Mouse (Mus musculus) kidney, adult 9 months (tissue): ENCODE data around the gene Ebf4.
A peak's percentile ranks its signal among the peaks of the same experiment; 100 is the strongest.

Experiments
- DNase-seq: peaks from one replicate; pipeline ENCODE4 v3.0.0; 2022

Ebf4 gene

DNA sequence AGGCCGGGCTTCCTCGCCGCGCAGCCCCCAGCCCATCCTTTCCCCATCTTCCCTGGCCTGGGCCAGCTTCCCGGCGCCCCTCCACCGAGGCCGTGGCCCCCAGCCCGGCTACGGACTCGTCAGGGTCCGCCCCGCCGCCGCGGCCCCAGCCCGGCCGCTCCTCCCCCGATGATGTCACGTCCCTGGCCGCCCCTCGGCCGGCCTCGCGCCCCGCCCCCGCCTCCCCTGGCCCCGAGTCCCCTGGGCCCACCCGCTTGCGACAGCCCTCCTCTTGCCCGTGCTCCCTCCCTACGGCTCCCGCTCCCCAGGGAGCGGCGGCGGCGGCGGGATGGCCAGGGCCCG, at the start of gene Ebf4:
Gene Ebf4 (plus strand): TSS at position 234 of the 342 bp plus-strand sequence.
- DNase-seq = no peak

DNA sequence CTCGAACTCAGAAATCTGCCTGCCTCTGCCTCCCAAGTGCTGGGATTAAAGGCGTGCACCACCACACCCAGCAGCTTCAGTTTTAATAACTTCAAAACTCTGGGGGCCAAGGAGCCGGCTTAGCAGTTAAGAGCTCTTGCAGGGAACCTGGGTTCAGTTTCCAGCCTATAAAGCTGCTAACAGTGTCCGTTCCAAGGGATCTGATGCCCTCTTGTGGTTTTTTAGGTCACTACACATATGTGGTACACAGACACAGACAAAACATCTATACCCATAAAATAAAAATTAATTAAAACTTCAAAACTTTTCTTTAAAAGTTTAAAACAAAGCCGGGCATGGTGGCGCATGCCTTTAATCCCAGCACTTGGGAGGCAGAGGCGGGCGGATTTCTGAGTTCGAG, 48.1 kb upstream of the Ebf4 start:
- peak; percentile 42 for DNase-seq

DNA sequence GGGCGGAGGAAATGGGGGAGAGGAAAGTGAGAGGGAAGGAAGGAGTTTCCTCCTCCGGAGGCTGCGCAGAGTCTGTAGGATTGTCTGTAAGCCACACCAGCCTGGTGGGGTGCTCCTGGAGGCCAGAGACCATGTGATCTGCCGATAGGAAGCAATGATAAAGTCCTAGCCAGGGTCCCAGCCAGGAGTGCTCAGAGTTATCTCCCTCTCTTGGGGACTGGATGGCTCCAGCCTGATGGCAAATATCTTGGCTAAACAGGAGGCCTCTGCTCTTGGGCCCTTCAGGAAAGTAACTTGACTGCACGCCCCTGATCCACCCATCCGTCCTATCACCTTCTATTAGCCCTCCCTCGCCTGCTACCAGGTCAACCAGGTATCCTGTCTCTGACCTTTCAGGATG, 46.7 kb upstream of the Ebf4 start:
- no peak for DNase-seq

DNA sequence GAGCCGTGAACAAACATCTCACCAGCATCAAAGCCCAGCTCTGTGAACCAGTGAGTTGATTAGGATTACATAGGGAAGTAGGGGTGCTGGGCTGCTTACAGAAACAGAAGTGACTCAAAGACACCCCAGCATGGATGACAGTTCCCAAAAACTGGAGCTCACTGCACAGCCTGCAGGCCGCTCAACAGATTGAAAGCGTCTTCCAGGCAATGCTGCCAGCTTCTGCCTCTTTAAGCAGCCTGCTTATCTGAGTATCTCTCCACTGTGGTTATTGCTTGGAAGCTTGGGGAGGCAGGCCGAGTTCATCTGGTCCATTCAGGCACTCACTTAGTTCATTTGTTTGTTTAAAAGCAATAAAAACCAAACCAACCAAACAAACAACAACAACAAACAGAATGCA, 38.2 kb upstream of the Ebf4 start:
- DNase-seq = no peak

DNA sequence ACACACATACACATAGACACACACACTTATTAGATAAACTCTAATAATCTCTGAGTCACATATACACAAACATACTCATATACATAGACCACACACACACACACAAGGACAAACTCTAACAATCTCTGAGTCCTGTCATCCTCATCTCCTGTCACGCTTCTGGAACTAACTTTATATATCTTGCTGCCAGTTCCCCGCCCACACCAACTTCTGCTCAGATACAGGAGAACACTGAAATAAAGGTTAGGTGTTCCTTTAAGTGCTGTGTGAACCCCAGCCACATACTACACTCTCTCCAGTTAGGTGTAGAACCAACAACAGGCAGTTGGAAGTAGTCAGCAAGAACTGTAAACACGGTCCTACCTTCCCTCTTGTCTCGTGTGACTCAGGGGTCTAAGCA, 34.1 kb upstream of the Ebf4 start:
- no peak for DNase-seq

DNA sequence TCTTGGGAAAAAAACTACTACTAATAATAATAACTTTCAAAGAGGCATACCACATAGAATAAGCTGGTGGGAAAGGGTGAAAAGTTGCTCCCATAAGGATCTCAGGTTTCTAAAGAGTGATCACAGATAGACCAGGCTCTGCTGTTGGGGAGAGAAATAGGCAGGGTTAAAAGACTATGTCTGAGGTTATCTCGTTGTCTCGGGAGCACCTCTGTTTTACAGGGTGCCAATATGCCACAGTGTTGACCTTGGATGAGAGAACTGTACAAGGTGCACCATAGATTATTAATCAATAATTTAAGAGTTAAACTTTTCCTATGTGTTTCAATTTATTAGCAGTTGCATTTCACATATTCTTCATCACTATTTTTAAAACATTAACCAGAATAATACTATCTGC, 33.1 kb upstream of the Ebf4 start:
- no peak for DNase-seq

DNA sequence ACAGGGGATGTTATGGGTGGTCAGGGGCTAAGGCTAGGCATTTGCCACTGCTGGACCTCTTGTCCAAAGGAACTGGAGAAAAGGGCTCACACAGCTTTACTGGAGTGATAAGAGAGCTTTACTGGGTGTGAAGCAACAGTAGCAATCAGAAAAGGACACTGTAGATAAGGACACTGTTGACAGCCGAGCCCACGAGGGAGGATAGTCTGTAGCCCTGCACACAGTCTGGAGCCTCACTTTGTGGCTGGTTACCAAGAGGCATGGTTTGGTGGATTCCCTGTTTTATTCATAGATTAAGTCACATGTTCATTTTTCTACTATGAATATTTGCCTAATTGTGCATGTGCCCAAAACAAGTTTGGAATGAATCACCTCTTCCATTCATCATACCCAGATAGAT, 32.6 kb upstream of the Ebf4 start:
- DNase-seq = no peak

DNA sequence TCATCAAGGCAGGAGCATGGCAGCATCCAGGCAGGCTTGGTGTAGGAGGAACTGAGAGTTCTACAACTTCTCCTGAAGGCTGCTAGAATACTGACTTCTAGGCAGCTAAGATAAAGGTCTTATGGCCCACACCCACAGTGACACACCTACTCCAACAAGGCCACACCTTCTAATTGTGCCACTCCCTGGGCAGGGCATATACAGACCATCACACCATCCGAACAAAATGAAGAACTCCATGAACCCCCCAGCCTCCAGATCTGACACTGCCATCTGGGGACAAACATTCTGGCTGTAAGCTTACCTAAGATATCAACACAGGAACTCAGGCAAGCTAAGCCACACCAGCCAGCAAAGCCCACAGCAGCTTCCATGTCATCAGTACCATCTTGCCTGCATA, 29.4 kb upstream of the Ebf4 start:
- no peak for DNase-seq

DNA sequence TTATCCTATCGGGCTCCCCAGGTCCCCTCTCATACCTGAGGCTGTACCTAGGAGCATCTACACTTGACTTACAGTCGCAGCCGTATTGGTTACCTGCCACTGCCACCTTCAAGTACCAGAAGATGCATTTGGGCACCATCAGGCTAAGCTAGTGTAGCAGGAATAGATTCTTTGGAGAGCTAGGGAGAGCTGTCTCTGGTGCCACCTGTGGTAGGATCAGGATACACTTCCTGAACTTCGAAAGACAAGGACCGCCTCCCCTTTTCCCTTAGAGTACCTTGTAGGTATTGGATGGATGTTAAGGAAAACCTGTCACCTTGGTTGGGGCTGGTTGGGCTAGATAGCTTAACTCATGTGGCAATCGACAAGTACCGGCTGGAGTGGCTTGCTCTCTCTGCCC, 26.9 kb upstream of the Ebf4 start:
- no peak for DNase-seq

DNA sequence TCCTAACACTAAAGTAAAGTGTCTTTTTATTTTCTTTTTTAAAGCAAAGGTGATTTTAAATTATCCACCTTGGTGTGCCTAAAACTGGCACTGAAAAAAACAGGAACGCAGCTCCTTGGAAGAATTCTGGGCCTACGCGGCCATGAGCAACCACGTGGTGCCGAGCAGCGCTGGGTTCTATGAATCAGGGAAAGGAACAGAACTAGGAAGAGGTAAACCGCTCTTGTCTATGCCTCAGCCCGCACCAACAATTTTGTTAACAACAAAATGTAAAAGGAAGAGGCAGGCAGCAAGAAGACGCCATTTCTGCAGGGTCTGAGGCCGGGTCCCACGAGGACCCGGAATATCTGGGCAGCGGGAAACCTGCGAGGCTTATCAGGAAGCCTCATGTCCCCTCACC, 21.2 kb upstream of the Ebf4 start:
- peak; percentile 28 for DNase-seq

DNA sequence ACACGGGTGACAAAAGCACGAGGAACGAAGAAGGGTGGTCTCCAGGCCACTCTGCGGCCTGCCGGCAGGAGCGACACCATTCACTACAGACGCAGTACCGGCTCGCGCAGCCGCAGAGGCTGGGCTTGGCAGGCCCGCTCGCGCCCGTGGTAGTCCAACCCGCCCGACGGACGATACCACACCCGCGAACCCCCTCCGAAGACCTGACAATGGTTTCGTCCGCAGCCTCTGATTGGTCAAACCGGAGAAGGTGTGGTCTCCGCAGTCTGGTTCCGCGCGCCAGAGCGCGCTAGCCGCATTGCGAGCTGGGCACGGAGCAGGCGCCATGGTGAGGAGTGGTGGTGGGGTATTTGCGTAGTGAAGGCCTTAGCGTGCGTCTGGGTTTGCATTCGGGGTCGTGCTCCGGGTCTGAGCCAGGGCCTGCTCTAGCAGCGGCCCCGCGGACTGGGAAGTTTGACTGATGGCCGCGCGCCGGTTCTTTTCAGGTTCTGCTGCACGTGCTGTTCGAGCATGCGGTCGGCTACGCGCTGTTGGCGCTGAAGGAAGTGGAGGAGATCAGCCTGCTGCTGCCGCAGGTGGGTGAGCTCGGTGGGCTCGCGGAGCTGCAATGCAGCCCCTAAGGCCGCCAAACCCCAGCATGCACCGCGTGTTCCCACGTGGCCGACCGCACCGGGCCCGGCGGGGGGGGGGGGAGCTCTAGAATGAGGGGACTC, 20.7 kb upstream of the Ebf4 start, which contains the start of gene Nop56:
Gene Nop56 (plus strand): TSS at position 282 of the 713 bp plus-strand sequence.
- DNase-seq = peak; percentile 100

DNA sequence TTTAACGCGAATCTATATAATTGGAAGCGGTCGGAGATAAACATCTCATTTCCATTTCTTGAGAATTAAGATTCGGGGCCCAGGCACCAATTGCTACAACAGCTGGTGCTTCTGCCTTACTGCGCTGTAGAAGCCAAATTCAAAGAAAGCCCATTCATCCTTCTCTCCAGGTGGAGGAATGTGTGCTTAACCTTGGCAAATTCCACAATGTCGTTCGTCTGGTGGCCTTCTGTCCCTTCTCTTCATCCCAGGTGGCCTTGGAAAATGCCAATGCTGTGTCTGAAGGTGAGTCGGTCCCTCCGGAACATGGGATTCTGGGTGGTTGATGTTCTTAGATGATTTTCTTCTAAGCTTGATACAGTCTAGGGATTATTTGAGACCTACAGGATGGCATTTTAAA, 20.1 kb upstream of the Ebf4 start:
- DNase-seq = no peak

DNA sequence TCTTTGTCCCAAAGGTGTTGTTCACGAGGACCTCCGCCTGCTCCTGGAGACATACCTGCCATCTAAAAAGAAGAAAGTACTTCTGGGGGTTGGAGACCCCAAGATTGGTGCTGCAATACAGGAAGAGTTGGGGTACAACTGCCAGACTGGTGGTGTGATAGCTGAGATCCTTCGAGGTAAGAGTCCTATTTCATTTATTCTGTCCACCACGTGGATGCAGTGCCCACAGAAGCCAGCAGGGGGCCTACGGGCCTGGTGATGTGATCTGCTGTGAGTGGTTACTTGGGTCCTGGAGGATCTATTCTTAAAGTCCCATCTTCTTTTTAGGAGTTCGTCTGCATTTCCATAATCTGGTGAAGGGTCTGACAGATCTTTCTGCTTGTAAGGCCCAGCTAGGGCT, 19.3 kb upstream of the Ebf4 start:
- peak; percentile 65 for DNase-seq

DNA sequence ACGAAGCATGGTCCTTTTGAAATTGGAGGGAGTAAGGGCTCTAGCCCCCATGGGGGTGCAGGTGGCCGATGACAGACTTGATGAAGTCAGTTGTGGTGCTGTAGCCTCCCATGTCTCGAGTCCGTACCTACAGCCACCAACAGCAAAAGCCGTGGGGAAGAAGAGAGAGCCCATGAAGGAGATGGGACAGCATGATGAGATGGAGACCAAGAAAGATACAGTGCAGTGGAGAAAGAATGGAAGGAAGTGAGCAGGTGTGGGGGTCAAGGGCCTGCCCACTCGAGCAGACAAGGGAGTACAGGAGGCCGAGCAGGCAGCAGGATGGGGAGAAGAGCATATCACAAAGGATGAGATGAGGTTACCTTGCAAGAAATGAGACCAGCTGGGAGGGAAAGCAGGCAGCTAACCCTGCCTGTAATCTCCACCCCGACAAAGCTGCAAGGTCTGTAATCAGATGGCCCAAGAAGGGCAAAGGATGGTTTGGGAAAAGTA, 15.3 kb upstream of the Ebf4 start:
- no peak for DNase-seq

DNA sequence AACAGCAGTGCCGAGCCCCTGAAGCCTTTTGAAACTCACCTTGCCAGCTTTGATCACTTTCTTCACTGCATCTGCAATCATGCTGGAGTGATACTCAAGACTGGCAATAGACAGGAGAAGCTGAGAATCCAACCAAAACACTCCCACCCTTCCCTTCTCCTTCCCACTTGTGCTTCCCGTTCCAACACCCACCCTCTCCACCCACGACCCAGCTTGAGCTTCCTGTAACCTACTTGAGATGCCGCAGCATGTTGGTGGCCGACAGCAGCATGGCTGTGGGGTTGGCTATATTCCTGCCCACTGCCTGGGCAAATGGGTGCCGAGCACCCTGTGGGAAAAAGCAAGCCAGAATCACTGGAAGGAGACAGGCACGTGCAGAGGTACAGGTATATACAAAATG, 14.7 kb upstream of the Ebf4 start:
- DNase-seq = no peak

DNA sequence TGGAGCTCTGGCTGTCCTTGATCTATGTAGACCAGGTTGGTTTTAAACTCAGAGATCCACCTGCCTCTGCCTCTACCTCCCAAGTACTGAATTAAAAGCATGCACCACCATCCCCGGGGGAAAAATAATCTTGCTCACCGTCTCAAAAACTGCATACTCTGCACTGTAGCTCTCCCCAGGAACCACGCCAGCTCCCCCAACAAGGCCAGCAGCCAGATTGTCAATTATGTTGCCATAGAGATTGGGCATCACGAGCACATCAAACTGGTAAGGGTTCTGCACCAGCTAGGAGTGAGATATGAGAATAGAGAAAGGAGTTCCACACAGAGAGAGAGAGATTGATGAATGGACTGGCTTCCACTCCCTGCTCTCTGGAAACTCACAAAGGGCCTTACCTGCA, 14.2 kb upstream of the Ebf4 start:
- no peak for DNase-seq

DNA sequence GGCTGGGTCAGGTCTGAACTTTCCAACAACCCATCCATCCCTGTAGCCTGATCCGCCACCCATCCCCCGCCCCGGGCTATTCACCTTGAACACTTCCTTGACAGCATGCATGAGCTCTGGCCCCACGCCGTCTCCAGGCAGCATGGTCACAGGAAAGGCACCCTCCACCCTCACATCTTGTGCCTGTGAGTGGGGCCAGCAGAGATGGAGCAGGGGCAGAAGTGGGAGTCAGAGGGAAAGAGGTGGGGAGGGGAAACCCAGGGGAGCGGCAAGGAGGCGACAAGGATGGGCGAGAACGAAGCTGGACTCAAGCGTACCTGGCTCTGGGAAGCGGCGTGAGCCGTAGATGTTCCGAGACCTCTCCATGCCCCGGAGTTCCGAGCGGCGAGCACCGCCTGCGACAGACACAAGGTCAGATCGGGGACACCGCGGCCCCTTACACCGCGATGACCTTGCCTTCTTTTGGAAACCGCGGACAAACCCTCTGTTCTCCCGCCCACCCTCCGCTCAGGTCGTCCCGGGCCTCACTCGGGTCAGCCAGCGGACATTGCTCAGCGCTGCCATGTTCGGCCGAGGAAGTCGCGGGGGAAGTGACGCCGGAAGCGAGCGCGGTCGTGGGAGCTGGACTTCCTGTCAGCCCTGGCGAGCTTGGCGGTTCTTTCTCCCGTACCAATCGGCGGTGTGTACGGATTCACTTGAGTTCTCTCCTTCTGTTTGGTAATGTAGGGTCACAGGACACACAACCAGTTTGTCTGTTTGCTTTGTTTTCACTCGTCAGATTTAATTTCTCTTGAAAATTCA, 10.9 kb upstream of the Ebf4 start, which contains the start of gene Idh3b:
Gene Idh3b (minus strand): TSS at position 694 of the 801 bp plus-strand sequence.
- peak; percentile 90 for DNase-seq

DNA sequence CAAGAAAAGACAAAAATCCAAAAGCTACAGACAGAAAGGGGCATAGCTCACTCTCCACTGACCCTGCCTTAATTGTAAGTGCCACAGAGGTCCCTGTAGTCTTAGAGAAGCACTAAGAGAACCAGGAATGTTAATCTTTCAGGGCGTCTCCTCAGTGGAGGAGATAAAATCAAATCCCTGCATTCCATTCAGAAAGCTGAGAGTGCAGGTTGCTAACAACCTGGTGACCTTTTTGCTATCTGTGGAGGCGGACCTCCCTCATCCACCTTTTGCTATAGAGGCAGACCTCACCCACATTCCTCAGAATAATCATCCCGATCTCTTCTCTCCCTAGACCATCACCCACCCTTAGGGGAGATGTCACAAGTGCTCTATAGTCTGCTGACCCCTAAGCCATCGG, 5.9 kb upstream of the Ebf4 start:
- no peak for DNase-seq

DNA sequence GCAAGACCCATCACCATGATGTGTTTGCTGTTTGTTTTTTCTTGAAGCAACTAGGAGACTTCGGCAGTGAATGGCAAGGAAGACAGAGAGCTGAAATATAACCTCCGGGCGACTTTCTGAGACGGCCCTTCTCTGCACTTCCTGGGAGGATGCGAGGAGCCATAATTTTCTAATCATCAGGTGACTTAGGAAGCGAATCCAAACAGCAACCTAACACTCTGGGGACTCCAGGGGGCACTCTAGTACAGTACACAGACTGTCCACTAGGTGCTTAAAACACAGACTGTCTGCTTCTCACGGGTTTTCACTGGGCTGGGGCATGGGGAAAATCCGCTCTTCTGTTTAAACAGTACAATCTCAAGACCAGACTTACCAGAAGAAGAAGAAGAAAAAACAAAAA, 3.5 kb upstream of the Ebf4 start:
- DNase-seq = peak; percentile 86

DNA sequence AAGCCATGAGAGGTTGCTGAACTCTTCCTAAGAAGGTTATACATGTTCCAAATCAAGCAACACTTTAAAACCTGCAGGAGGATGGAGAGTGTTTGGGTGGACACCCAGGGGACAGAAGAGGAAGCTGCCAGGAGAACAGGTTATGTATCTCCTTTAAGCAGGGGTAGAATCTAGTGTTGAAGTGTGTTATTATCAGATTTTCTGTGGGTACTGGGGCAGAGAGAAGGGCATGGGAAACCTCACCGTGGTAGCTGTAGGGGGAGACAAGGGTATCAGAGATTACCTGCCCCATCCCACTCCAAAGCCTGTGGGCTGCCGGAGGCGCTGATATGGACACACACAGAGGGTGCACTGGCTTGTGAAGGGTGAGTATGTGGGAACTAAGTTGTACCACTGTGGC, 2.0 kb upstream of the Ebf4 start:
- DNase-seq = no peak

DNA sequence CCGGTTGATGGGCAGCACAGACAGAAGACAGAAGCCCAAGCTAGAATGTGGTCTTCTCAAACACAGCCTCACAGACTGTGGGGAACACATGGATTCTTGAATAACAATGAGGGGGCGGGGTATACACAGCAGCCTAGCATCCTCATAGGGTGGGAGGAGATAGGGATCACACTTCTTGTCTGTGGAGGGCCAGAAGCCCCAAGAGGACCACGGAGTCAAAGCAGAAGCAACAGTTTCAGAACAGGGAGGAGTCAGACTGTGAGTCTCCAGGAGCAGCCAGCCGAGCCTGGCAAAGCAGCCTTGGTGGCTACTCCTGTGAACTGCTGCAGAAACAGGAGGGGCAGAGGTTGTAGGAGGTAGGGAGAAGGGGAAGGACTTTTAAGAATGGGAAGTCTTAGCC, 1.5 kb upstream of the Ebf4 start:
- DNase-seq = no peak

DNA sequence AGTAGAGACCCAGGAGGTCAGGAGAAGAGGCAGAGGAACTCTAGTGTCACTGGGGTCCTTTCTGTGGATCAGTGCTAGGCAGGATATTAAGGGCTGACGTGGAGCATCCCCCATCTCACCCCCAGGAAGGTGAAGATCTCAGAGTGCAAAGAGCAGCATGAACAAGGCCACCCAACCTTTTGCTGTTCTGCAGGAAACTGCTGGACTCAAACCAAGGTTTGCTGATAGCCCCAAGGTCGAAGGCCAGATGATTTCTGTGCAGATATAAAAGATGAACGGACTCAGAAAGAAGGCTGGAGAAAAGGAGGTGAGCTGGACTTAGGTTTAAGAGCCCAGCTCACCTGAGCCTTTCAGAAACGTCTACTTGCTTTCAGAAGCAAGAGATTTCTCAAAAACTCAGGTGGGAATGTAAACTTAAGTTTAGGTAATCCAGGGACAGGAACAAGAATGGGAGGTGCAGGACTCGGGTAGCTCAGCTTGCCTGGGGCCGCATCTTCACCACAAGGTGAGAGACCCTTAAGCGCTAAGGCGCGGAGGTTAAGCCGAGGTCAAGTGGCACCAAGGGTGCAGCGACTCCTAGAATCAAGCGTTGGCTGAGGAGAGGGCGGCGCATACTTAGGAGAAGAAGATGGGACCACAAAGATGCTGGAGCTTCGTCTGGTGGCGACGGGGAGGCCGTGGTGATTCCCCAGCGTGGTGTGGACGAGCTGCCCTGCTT, 592 bp upstream of the Ebf4 start:
- DNase-seq = no peak

DNA sequence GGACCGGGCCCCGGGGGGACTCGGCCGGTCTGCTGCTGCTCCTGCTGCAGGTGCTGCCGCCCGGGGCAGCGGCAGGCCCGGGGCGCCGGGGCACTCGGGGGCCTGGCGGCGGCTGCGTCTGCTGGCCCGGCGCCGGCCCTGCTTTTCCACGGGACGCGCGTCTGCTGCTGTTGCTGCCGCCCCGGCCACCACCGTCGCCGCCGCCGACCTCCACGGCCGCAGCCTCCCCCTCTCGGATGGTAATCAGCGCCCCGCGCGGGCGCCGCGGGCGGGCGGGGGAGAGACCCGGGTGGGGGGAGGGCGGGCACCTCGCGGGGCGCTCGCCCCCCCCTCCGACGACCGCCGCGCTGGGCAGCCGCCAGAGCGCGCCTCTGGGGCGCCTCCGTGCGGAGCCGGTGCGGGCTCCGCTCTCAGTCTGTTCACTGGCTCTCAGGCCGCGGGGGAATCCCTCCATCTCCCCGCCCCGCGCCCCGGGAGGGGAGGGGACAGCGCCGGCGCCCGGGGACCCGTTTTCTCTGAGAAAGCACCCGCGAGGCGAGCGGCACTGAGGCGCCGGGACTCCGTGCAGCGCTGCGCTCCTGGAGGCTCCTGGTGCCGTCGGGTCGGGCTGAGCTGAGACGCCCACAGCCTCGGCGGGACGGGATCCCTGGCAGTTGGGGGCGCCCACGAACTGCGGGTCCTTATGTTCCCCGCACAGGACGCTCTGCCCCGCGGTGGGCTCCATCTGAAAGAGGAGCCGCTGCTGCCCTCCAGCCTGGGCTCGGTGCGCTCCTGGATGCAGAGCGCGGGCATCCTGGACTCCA, 563 bp downstream of the Ebf4 start:
- DNase-seq = no peak
